Mouse (Mus musculus) embryonic facial prominence, embryonic 15.5 days (tissue): Measurements from ENCODE around the gene Mast4. TPM values are rescaled to one million over a fixed set of nuclear protein-coding genes. Genes with fewer than 3 reads are reported as not detected.

Experiments
- ATAC-seq: fragments of 200-750 bp; cut with Nextera tagmentation; 2 replicates; pipeline ENCODE4 v1.8.0; 2017; ENCODE audit warnings: low read depth, moderate TSS enrichment; ENCODE audit not compliant: insufficient number of reproducible peaks, low FRiP score, low TSS enrichment
- H3K27ac ChIP-seq: fragments of 300-500 bp; sonication (generic); replicated peaks from 2 replicates; pipeline ENCODE4 v1.5.1; 2015; ENCODE audit warnings: mild to moderate bottlenecking, inconsistent platforms
- H3K27me3 ChIP-seq: fragments of 300-500 bp; sonication (generic); 2 replicates; pipeline ENCODE4 v1.6.1; 2015; ENCODE audit warnings: inconsistent platforms
- H3K36me3 ChIP-seq: fragments of 300-500 bp; sonication (generic); 2 replicates; pipeline ENCODE4 v1.6.1; 2015; ENCODE audit warnings: mild to moderate bottlenecking, inconsistent platforms
- H3K4me1 ChIP-seq: fragments of 300-500 bp; sonication (generic); 2 replicates; pipeline ENCODE4 v1.6.1; 2015; ENCODE audit warnings: inconsistent platforms
- H3K4me2 ChIP-seq: fragments of 300-500 bp; sonication (generic); replicated peaks from 2 replicates; pipeline ENCODE4 v1.6.1; 2015; ENCODE audit warnings: mild to moderate bottlenecking, inconsistent platforms
- H3K4me3 ChIP-seq: fragments of 300-500 bp; sonication (generic); replicated peaks from 2 replicates; pipeline ENCODE4 v1.5.1; 2015; ENCODE audit warnings: mild to moderate bottlenecking, inconsistent platforms
- H3K9ac ChIP-seq: fragments of 300-500 bp; sonication (generic); 2 replicates; pipeline ENCODE4 v1.6.1; 2015; ENCODE audit warnings: inconsistent platforms
- H3K9me3 ChIP-seq: fragments of 300-500 bp; sonication (generic); replicated peaks from 2 replicates; pipeline ENCODE4 v1.6.1; 2016; ENCODE audit warnings: inconsistent platforms
- WGBS: fragments of 180-500 bp; shearing (Covaris S2); methylation state at CpG from one replicate; pipeline ENCODE4 v1.1.7; 2015; 5-methylcytosine and 5-hydroxymethylcytosine counted together
- polyA plus RNA-seq: library from polyadenylated mRNA; unstranded; fragments of >200 nt; fragmentation: Nextera tagmentation; extraction: Ambion mirVana; gene quantifications from 2 replicates; pipeline ENCODE4 v1.2.1, GENCODE M21; 2015

Gene Mast4
- polyA plus RNA-seq, 1 experiment from 2014 or later, result 30.2 TPM

GRCm38 (mm10) chr13:103000891-103001290, 333.4 kb downstream of the Mast4 start:
- no peak overlapping the region for H3K9ac ChIP-seq

DNA sequence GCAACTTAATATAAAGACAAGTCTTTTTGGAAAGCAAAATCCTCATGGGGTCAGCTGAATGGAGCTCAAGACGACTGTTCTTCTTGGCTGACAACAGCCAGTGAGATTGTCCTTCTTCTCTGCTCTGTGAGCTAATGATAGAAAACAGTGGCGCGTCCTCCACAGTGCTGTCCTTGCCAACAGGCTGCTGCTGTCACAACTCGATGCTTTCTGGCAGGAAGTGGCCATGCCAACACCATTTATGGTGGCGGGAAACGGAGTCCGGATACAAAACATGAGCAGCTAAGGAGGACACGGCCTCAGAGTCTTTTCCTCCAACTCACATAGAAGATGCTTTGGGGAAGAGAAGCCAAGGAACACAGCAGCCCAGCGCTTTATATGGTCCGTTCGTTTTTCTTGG, 340.2 kb downstream of the Mast4 start:
- 79% methylated on average over 11 of the region's 11 CpGs for WGBS
- Histone ChIP-seq H3K9me3 (no peaks in the 10 kb centered on the region), H3K4me1 (no peaks in the 10 kb centered on the region), H3K4me2 (no peak overlapping the region), H3K36me3 (no peaks in the 10 kb centered on the region), H3K27ac (no peak overlapping the region), H3K27me3 (no peaks in the 10 kb centered on the region), H3K9ac (no peak overlapping the region), H3K4me3 (no peak overlapping the region)
- ATAC-seq, result no peak

More at GRCm38 (mm10) chr13:103000891-103001290, 333.4 kb downstream of the Mast4 start:
- H3K4me1 ChIP-seq, result no peaks in the 10 kb centered on the region
- no peaks in the 10 kb centered on the region for H3K27me3 ChIP-seq
- H3K27ac ChIP-seq, result no peak overlapping the region
- H3K9me3 ChIP-seq, result no peaks in the 10 kb centered on the region
- H3K36me3 ChIP-seq, result no peaks in the 10 kb centered on the region
- H3K4me3 ChIP-seq, result no peak overlapping the region
- no peak overlapping the region for H3K4me2 ChIP-seq
- WGBS, result 56% methylated on average over 7 of the region's 7 CpGs
- ATAC-seq, result no peak

DNA sequence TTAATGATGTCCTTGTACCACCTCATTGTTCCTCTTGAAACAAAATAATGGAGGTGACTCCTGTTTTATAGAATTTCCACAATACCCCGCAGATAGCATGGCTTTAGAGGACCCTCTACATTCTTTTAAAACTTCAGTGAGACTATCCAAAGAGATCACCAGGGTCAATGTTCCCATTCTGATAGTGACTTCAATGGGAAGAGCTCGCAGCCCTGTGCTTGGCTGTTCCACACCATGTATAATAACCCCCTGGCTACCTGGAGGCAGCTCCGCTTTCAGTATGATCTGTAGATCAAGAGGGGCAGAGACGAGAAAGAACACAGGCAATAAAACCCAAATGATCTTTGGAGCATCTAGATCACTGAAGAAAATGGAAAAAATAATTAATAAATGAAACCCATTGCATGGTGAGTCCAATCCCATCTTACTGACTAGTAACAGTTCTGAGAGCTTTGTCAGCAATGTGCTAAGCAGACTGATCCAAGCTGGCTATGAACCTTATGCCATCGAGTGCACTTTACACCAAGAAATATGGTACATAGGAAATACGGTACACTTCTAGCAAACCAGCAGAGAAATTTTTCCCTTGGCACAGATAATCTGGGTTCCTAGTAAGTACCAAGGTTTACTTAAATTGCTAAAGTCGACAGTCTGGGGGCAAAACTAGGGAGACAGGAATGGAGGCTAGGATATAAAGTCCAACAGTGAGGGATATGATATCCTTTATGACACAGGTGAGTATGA, 341.4 kb downstream of the Mast4 start:
- H3K9me3 ChIP-seq, result no peaks in the 10 kb centered on the region
- no peak overlapping the region for H3K4me2 ChIP-seq
- WGBS, result 86% methylated on average over 7 of the region's 7 CpGs
- H3K36me3 ChIP-seq, result no peaks in the 10 kb centered on the region
- H3K9ac ChIP-seq, result no peak overlapping the region
- no peak for ATAC-seq
- H3K27me3 ChIP-seq, result no peaks in the 10 kb centered on the region
- no peak overlapping the region for H3K4me3 ChIP-seq
- H3K4me1 ChIP-seq, result no peaks in the 10 kb centered on the region
- no peak overlapping the region for H3K27ac ChIP-seq

GRCm38 (mm10) chr13:102991928-102992327, 342.4 kb downstream of the Mast4 start:
- Histone ChIP-seq H3K4me3 (no peak overlapping the region), H3K9ac (no peak overlapping the region), H3K9me3 (no peaks in the 10 kb centered on the region), H3K36me3 (no peaks in the 10 kb centered on the region), H3K4me2 (no peak overlapping the region), H3K27me3 (no peaks in the 10 kb centered on the region), H3K27ac (no peak overlapping the region), H3K4me1 (no peaks in the 10 kb centered on the region)
- WGBS, result 51% methylated on average over 11 of the region's 11 CpGs
- ATAC-seq, result no peak

DNA sequence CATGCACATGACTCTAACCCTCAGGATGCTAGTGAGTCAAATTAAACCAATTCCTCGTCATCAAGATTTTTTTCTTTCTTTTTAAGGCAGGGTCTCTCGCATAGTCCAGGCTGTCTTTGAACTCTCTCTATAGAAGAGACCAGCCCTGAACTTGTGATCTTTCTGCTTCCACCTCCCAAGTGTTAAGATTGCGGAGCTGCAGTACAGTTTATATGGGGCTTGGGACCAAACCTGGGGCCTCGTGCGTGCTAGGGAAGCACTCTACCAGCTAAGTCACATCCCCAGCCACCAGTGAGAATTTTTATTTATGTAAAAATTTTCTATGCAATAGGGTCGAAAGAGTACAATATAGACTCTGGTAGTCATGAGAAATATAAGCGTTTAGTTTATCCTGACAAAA, 343.1 kb downstream of the Mast4 start:
- H3K4me3 ChIP-seq, result no peak overlapping the region
- H3K9me3 ChIP-seq, result no peaks in the 10 kb centered on the region
- H3K27ac ChIP-seq, result no peak overlapping the region
- H3K36me3 ChIP-seq, result no peaks in the 10 kb centered on the region
- H3K9ac ChIP-seq, result no peak overlapping the region
- H3K27me3 ChIP-seq, result no peaks in the 10 kb centered on the region
- no peak overlapping the region for H3K4me2 ChIP-seq
- 81% methylated on average over 7 of the region's 7 CpGs for WGBS
- no peaks in the 10 kb centered on the region for H3K4me1 ChIP-seq
- no peak for ATAC-seq

GRCm38 (mm10) chr13:102990085-102990484, 344.2 kb downstream of the Mast4 start:
- Histone ChIP-seq H3K4me2 (no peak overlapping the region), H3K27ac (no peak overlapping the region), H3K9ac (no peak overlapping the region), H3K27me3 (no peaks in the 10 kb centered on the region), H3K4me3 (no peak overlapping the region), H3K9me3 (no peaks in the 10 kb centered on the region), H3K36me3 (no peaks in the 10 kb centered on the region), H3K4me1 (no peaks in the 10 kb centered on the region)
- ATAC-seq, result no peak
- WGBS, result 88% methylated on average over 1 of the region's 1 CpGs

GRCm38 (mm10) chr13:102989616-102990015, 344.7 kb downstream of the Mast4 start:
- H3K36me3 ChIP-seq, result no peaks in the 10 kb centered on the region
- no peak overlapping the region for H3K4me3 ChIP-seq
- no peaks in the 10 kb centered on the region for H3K4me1 ChIP-seq
- no peaks in the 10 kb centered on the region for H3K27me3 ChIP-seq
- H3K9ac ChIP-seq, result no peak overlapping the region
- ATAC-seq, result no peak
- 84% methylated on average over 11 of the region's 11 CpGs for WGBS
- no peaks in the 10 kb centered on the region for H3K9me3 ChIP-seq
- H3K27ac ChIP-seq, result no peak overlapping the region
- no peak overlapping the region for H3K4me2 ChIP-seq

DNA sequence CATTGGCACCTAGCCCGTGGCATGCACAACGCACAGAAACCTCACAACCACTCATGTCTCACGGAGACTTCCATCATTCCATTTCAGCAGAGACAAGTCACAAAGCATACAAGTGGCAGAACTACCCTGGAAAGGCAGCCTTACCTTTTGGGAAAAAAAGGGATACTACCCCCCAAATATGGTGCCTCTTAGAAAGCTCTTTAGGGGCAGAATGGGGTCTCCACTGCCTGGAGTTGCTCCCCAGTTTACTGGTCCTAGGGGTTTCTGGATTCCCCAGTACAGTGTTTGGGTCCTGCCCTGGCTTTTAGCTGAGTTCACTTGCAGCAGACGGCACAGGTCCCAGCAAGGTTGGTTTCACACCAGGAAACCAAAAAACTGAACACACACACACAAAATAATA, 345.3 kb downstream of the Mast4 start:
- Histone ChIP-seq H3K27ac (no peak overlapping the region), H3K27me3 (no peaks in the 10 kb centered on the region), H3K4me1 (no peaks in the 10 kb centered on the region), H3K36me3 (no peaks in the 10 kb centered on the region), H3K4me2 (no peak overlapping the region), H3K4me3 (no peak overlapping the region), H3K9ac (no peak overlapping the region), H3K9me3 (no peaks in the 10 kb centered on the region)
- ATAC-seq, result no peak
- 89% methylated on average over 4 of the region's 4 CpGs for whole genome bisulfite sequencing

DNA sequence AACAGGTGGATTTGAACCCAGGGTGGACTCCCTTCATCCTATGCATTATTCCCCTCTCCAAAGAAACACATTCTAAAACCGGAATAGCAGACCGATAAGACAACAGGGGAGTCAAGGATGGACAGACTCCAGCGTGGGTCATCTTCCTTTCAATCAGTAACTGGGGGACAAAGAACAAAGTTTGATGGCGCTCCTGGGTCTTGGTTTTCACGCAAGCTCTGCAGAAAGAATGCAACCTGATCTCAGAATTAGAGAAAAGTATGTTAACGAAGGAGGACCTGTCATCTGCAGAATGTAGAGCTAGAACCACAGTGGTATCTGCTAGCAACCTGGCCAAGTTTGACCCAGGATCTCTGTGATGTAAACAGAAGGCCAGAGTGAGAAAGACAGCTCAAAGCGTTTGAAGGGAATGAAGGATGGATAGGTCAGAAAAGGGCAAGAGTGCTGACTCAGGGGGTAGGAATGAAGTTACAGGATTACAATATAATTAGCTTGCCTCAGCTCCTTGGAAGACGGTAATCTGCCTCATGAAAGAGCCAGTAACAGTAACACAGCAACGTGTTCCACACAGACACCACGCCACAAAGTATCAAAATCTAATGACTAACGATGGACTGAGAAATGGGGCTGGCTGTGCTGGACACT, 345.9 kb downstream of the Mast4 start:
- no peak for ATAC-seq
- Histone ChIP-seq H3K4me2 (no peak overlapping the region), H3K4me1 (no peaks in the 10 kb centered on the region), H3K27ac (no peak overlapping the region), H3K9me3 (no peaks in the 10 kb centered on the region), H3K4me3 (no peak overlapping the region), H3K9ac (no peak overlapping the region), H3K36me3 (no peaks in the 10 kb centered on the region), H3K27me3 (no peaks in the 10 kb centered on the region)
- 73% methylated on average over 11 of the region's 11 CpGs for WGBS

- no peak for ATAC-seq
- Histone ChIP-seq H3K36me3 (no peaks in the 10 kb centered on the region), H3K27ac (no peak overlapping the region), H3K27me3 (no peaks in the 10 kb centered on the region), H3K4me2 (no peak overlapping the region), H3K4me3 (no peak overlapping the region), H3K4me1 (no peaks in the 10 kb centered on the region), H3K9me3 (no peaks in the 10 kb centered on the region), H3K9ac (no peak overlapping the region)
- WGBS, result 94% methylated on average over 4 of the region's 4 CpGs
Observed at GRCm38 (mm10) chr13:102984550-102984949, 349.7 kb downstream of the Mast4 start.

GRCm38 (mm10) chr13:102973853-102974252, 360.4 kb downstream of the Mast4 start:
- Histone ChIP-seq H3K9ac (no peak overlapping the region), H3K4me2 (no peak overlapping the region), H3K9me3 (no peaks in the 10 kb centered on the region), H3K4me3 (no peak overlapping the region), H3K36me3 (no peaks in the 10 kb centered on the region), H3K27ac (no peak overlapping the region), H3K27me3 (no peaks in the 10 kb centered on the region), H3K4me1 (no peaks in the 10 kb centered on the region)
- ATAC-seq, result no peak
- WGBS, result 77% methylated on average over 5 of the region's 5 CpGs

DNA sequence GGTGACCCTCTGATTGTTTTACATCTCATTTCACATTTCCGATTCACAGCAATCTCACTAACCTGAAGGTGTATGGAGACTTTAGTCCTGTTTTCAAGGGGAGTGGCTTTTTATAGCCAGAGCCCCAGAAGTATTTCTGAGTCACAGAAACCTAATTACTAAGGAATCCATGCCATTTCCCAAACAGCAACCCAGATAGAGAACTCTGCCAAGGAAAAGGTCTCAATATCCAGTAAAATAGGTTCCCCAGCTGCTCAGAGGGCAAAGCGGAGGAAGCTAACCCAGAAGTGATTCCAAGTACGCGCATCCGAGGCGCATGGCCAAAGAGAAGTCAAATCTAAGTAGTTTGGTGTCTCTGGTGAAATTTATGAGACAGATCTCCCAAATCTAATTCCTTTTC, 370.8 kb downstream of the Mast4 start:
- Histone ChIP-seq H3K4me3 (no peak overlapping the region), H3K4me1 (no peaks in the 10 kb centered on the region), H3K36me3 (no peaks in the 10 kb centered on the region), H3K9ac (no peak overlapping the region), H3K27ac (no peak overlapping the region), H3K27me3 (no peaks in the 10 kb centered on the region), H3K4me2 (no peak overlapping the region), H3K9me3 (no peaks in the 10 kb centered on the region)
- 87% methylated on average over 6 of the region's 6 CpGs for WGBS
- no peak for ATAC-seq
